Mouse (Mus musculus) olfactory bulb, adult 2 months (tissue): ENCODE measurements around the gene Etv4. TPM values are rescaled to one million over a fixed set of nuclear protein-coding genes. Genes with fewer than 3 reads are reported as not detected.

Experiments used
- H3K27ac ChIP-seq: fragments of 200-500 bp; 2 replicates; pipeline ENCODE4 v1.5.1; 2012; ENCODE audit warnings: low read depth, low read length; ENCODE audit not compliant: insufficient read depth
- H3K4me1 ChIP-seq: fragments of 200-500 bp; 2 replicates; pipeline ENCODE4 v1.6.1; 2012; ENCODE audit warnings: low read length; ENCODE audit not compliant: control insufficient read depth, insufficient read depth
- H3K4me3 ChIP-seq: fragments of 200-500 bp; 2 replicates; pipeline ENCODE4 v1.5.1; 2012; ENCODE audit warnings: mild to moderate bottlenecking, low read depth, low read length, moderate library complexity; ENCODE audit not compliant: insufficient read depth
- CTCF ChIP-seq: fragments of 200-500 bp; IDR thresholded peaks from 2 replicates; pipeline ENCODE4 v1.5.1; 2012; ENCODE audit warnings: low read depth, mild to moderate bottlenecking, low read length, moderate library complexity; ENCODE audit not compliant: insufficient read depth
- POLR2A ChIP-seq: fragments of 200-500 bp; IDR thresholded peaks from 2 replicates; pipeline ENCODE4 v1.6.1; 2012; ENCODE audit warnings: mild to moderate bottlenecking, low read depth, low read length, moderate library complexity; ENCODE audit not compliant: insufficient read depth
- WGBS: fragments of 180-500 bp; shearing (Covaris S2); methylation state at CpG from one replicate; pipeline ENCODE4 v1.1.7; 2018; 5-methylcytosine and 5-hydroxymethylcytosine counted together
- polyA plus RNA-seq: library from polyadenylated mRNA; stranded (reverse); fragments of >200 nt; gene quantifications from 2 replicates; pipeline ENCODE4 v1.2.4, GENCODE M21; 2012; ENCODE audit warnings: low replicate concordance; ENCODE audit not compliant: missing spikeins, insufficient read depth, insufficient read length

Gene Etv4
- polyA plus RNA-seq, 1 experiment = not detected

DNA sequence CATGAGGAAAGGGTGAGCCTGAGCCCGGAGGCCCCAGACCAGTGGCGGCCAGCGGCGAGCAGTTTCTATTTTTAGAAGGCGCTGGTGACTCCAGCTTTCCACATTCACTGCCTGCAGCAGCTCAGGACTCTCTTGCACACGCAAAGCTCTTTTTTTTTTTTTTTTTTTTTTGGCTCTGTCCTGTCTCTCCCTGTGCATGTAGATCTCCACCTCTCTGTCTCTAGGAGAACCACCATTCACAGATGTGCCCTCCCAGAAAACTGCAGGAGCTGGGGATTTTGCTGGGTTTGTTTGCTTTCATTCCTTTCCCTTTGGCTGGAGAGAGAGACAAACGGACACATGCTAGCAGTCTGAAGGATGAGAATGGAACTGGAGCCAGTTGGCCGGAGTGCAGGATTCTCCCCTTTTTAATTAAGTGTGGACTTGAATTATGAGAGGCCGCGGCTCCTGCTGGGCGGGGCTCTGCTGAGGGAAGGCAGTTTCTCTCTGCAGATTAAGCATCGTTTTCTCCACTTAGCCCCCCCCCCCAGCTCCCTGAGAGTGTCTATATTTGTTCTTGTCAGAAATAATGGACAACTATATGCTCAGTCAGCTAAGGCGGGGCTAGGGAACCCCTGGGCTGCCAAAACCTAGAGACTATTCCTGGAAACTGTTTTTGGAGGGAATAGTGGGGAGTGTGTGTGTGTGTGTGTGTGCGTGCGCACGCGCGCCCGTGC, 5.8 kb upstream of the Etv4 start:
- Histone ChIP-seq H3K27ac (no peak overlapping the region), H3K4me3 (no peak overlapping the region), H3K4me1 (peaks cover 10% of the 10 kb centered on the region)
- TF ChIP-seq POLR2A = no peak
- TF ChIP-seq CTCF = no peak
- 24% methylated on average over 19 of the region's 19 CpGs for WGBS

- Histone ChIP-seq H3K4me1 (peaks cover 31% of the 10 kb centered on the region), H3K4me3 (no peak overlapping the region), H3K27ac (no peak overlapping the region)
- TF ChIP-seq CTCF (no peak), POLR2A (no peak)
- WGBS = 92% methylated on average over 1 of the region's 1 CpGs
Observed at GRCm38 (mm10) chr11:101787432-101787831, 2.3 kb upstream of the Etv4 start.

GRCm38 (mm10) chr11:101786651-101787050, 1.5 kb upstream of the Etv4 start:
- 66% methylated on average over 7 of the region's 7 CpGs for WGBS
- Histone ChIP-seq H3K4me1 (peaks cover 35% of the 10 kb centered on the region), H3K4me3 (no peak overlapping the region), H3K27ac (no peak overlapping the region)
- no peak for TF ChIP-seq POLR2A
- no peak for TF ChIP-seq CTCF

DNA sequence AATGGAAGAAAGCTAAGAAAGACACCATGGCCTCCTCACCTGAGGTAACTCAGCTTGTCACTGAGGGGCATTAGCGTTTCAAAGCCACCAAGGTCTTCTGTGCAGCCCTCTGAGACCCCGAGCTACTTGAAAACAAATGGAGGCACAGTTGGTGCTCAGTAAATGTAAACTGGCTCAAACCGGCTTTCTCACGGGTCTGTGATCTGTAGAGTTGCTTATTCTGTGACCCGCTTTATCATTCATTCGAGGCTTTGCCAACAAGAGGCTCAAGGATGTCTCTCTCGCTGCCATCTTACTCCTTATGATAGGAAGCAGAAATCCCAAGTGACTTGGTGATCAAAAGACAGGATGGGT, 658 bp upstream of the Etv4 start:
- Histone ChIP-seq H3K4me3 (no peak overlapping the region), H3K27ac (no peak overlapping the region), H3K4me1 (peaks cover 29% of the 10 kb centered on the region)
- 10% methylated on average over 7 of the region's 7 CpGs for WGBS
- TF ChIP-seq POLR2A = no peak
- no peak for TF ChIP-seq CTCF

GRCm38 (mm10) chr11:101784488-101785142, 556 bp downstream of the Etv4 start:
- no peak for TF ChIP-seq CTCF
- no peak overlapping the region for H3K27ac ChIP-seq
- WGBS = under 1% methylated on average over 59 of the region's 67 CpGs
- peaks cover 35% of the 10 kb centered on the region for H3K4me1 ChIP-seq
- H3K4me3 ChIP-seq = peak overlapping the region; percentile 54

DNA sequence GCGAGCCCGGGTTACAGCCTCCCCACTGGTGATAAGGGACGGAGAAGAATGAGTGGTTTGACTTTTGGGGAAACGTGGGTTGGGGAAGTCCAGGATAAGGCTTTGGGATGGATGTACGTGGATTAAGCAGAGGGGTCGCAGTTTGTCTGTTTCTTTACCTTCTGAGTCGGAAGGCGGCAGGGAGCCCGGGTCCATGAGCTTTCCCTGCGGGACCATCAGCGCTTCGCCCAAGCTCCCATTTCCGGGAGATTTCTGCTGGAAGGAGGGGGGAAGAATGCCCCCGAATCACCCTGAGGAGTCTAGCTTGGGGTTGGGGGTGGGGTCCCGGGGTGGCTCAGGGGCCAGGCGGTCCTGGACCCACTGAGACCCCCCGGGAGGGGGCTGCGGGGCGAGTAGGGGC, 1.1 kb downstream of the Etv4 start:
- peaks cover 37% of the 10 kb centered on the region for H3K4me1 ChIP-seq
- H3K4me3 ChIP-seq = peak overlapping the region; percentile 30
- TF ChIP-seq POLR2A (no peak), CTCF (no peak)
- peak overlapping the region; percentile 46; the same call in 1 of the 2 replicates for H3K27ac ChIP-seq
- 2% methylated on average over 19 of the region's 19 CpGs for WGBS

DNA sequence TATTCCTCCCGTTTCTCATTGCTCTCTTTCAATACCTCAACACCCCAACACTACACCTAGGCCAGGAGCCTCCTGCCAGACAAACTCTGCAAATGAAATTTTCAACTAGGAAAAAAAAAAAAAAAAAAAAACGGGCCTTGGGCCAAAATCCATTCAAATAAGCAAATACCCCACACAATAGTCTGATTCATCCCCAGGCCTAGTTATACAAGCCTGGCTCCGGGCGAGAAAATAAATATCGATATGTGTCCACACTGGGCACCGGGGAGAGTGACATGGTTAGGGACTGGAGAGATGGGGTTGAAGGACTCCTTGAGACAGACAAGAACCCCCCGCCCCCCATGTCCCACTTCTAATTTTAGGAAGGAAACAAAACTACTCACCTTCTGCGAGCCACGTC, 1.6 kb downstream of the Etv4 start:
- 0 out of 2 replicates have a peak overlapping the region, but pooled peaks have one; percentile 46 for H3K27ac ChIP-seq

GRCm38 (mm10) chr11:101783135-101783534, 2.0 kb downstream of the Etv4 start:
- WGBS = 41% methylated on average over 1 of the region's 1 CpGs
- TF ChIP-seq CTCF = no peak
- TF ChIP-seq POLR2A = no peak
- H3K27ac ChIP-seq = no peak overlapping the region
- peaks cover 37% of the 10 kb centered on the region for H3K4me1 ChIP-seq
- no peak overlapping the region for H3K4me3 ChIP-seq

More for the DNA sequence above, 1.6 kb downstream of the Etv4 start:
- peaks cover 37% of the 10 kb centered on the region for H3K4me1 ChIP-seq
- 21% methylated on average over 9 of the region's 9 CpGs for WGBS
- peak overlapping the region; percentile 30; the same call in 1 of the 2 replicates for H3K4me3 ChIP-seq
- TF ChIP-seq POLR2A = no peak
- TF ChIP-seq CTCF = no peak

- whole genome bisulfite sequencing = 84% methylated on average over 4 of the region's 4 CpGs
- H3K4me3 ChIP-seq = no peak overlapping the region
- H3K27ac ChIP-seq = no peak overlapping the region
- peaks cover 23% of the 10 kb centered on the region for H3K4me1 ChIP-seq
- no peak for TF ChIP-seq POLR2A
- no peak for TF ChIP-seq CTCF
Observed at GRCm38 (mm10) chr11:101776846-101777245, 8.3 kb downstream of the Etv4 start.

- H3K4me3 ChIP-seq = peak overlapping the region; percentile 18; the same call in 1 of the 2 replicates
- peaks cover 13% of the 10 kb centered on the region for H3K4me1 ChIP-seq
- WGBS = 5% methylated on average over 16 of the region's 16 CpGs
- H3K27ac ChIP-seq = no peak overlapping the region
- TF ChIP-seq CTCF = no peak
- TF ChIP-seq POLR2A = no peak
Observed at GRCm38 (mm10) chr11:101772449-101772848, 12.7 kb downstream of the Etv4 start.
